Mouse (Mus musculus) testis, adult 2 months (tissue): Measurements from ENCODE around the gene Zfhx3.

Source experiments
- CTCF ChIP-seq: fragments of 200-500 bp; IDR thresholded peaks from 2 replicates; pipeline ENCODE4 v1.5.1; 2012; ENCODE audit warnings: low read depth, mild to moderate bottlenecking, inconsistent platforms, low read length, moderate library complexity; ENCODE audit not compliant: control insufficient read depth, insufficient read depth, insufficient replicate concordance
- POLR2A ChIP-seq: fragments of 200-500 bp; IDR thresholded peaks from 2 replicates; pipeline ENCODE4 v1.6.1; 2012; ENCODE audit warnings: low read depth, mild to moderate bottlenecking, inconsistent platforms, low read length, moderate library complexity; ENCODE audit not compliant: control insufficient read depth

DNA sequence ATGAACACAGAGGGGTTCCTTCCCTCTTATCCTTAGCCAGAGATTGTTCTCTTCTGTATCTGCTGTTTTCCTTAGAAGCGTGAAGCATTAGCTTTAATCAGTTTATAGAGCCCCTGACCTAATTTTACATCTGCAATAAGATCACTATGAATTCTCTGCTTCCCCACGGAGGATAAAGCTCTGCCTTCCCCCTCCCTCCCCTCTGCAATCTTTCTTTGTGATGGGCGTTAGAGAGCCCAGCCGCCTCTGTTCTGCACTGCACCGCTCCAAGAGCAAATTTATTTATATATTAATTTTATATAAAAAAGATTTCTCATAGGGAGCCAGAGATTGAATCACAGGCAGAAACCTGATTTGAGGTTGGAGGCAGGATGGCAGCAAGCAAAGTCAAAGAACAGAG lies 113.8 kb downstream of the Zfhx3 start:
- TF ChIP-seq CTCF: no peak
- TF ChIP-seq POLR2A: no peak
